Mouse (Mus musculus): Measurements from ENCODE around the gene Gm9844.
"Not testable (repeated sequence)": the region's sequence is repeated elsewhere in the genome, so short reads cannot be mapped to it uniquely, and the experiment has no call there.

The Gm9844 gene

GRCm38 (mm10) chr7:24890281-24891216 is 28.5 kb downstream of the Gm9844 start:
- H3K9me3 ChIP-seq (ENCODE audit: low read length) = no peaks in the 10 kb centered on the region
- peaks cover 72% of the 10 kb centered on the region for H3K4me1 ChIP-seq (replicated peaks; ENCODE audit: low read depth, low read length)
- no peak for TF ChIP-seq POU5F1 (IDR thresholded peaks at IDR 0.05; ENCODE audit: borderline replicate concordance, low read length)
- peak; percentile 100 for TF ChIP-seq CTCF (conservative IDR thresholded peaks at IDR 0.05; ENCODE audit: low read length)
- H3K4me3 ChIP-seq (replicated peaks; ENCODE audit: low read length) = no peak overlapping the region
- H3K36me3 ChIP-seq (ENCODE audit: insufficient read depth, low read length) = peaks cover 60% of the 10 kb centered on the region
- H3K27me3 ChIP-seq (ENCODE audit: insufficient read depth, low read length) = no peaks in the 10 kb centered on the region

DNA sequence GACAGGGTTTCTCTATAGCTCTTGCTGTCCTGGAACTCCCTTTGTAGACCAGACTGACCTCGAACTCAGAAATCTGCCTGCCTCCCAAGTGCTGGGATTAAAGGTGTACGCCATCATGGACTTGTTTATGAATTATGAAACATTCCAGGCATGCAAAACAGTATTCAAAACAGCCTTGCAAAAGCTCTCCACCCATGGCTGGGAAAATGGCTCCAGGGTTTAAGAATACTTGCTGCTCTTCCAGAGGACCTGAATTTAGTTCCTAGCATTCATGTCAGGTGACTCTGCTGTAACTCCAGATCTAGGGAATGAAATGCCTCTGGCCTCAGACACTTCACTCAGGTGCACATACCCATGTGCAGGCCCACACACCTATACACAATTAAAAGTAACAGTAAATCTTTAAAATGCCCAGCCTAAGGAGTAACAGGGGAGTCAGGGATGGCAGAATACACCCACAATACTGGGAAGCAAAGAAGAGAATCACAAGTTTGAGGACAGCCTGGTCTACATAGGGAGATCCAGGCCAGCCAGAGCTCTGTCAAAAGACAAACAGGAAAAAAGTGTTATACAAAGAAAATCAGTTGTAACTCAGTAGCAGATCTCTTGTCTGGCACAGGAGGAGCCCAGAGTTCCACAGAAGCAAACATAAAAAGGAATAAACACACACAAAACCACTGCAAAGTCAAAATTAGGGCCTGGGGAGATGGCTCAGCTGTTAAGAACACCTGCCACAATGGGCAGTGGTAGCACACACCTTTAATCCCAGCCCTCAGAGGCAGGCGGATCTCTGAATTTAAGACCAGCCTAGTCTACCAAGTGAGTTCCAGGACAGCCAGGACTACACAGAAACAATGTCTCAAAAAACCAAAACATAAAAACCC is 29.5 kb downstream of the Gm9844 start:
- TF ChIP-seq CTCF (conservative IDR thresholded peaks at IDR 0.05; ENCODE audit: low read length) = no peak
- no peak for TF ChIP-seq POU5F1 (IDR thresholded peaks at IDR 0.05; ENCODE audit: borderline replicate concordance, low read length)
- no peak for TF ChIP-seq NANOG (IDR thresholded peaks at IDR 0.05; ENCODE audit: borderline replicate concordance, low read length)
- H3K4me3 ChIP-seq (replicated peaks; ENCODE audit: low read length) = no peak overlapping the region
- no peaks in the 10 kb centered on the region for H3K27me3 ChIP-seq (ENCODE audit: insufficient read depth, low read length)
- peaks cover 51% of the 10 kb centered on the region for H3K36me3 ChIP-seq (ENCODE audit: insufficient read depth, low read length)
- H3K9me3 ChIP-seq (ENCODE audit: low read length) = no peaks in the 10 kb centered on the region
- H3K4me1 ChIP-seq (replicated peaks; ENCODE audit: low read depth, low read length) = peaks cover 67% of the 10 kb centered on the region

DNA sequence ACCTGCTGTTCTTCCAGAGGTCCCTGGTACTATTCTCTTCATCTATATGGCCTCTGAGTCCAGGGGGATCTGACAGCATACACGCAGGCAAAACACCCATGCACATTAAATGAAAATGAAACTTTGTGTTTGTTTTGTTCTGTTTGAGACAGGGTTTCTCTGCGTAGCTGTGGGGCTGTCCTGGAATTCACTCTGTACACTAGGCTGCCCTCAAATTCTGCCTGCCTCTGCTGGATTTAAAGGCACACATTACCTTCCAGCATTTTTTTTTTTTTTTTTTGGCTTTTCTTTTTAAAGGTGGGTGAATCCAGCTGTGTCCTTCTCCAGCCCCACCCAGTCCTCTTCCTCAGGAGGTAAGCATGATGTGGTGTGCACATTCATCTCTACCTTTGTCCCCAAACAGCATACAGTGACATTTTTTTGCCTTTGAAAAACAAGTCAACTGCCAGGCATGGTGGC is 30.1 kb downstream of the Gm9844 start:
- TF ChIP-seq CTCF (conservative IDR thresholded peaks at IDR 0.05; ENCODE audit: low read length) = no peak
- no peak for TF ChIP-seq NANOG (IDR thresholded peaks at IDR 0.05; ENCODE audit: borderline replicate concordance, low read length)
- TF ChIP-seq POU5F1 (IDR thresholded peaks at IDR 0.05; ENCODE audit: borderline replicate concordance, low read length) = no peak
- H3K27me3 ChIP-seq (ENCODE audit: insufficient read depth, low read length) = no peaks in the 10 kb centered on the region

DNA sequence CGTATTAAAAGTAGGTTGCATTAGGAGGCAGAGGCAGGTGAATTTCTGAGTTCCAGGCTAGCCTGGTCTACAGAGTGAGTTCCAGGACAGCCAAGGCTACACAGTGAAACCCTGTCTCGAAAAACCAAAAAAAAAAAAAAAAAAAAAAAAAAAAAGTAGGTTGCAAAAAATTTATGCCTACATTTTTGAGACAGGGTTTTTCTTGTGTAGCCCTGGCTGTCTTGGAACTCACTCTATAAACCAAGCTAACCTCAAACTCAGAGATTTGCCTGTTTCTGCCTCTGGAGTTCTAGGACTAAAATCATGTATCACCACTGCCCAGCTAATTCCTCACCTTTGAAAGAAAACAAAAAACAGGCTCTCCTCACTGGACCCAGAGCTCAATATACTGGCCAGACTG is 33.7 kb downstream of the Gm9844 start:
- not testable (repeated sequence) for H3K27me3 ChIP-seq (ENCODE audit: insufficient read depth, low read length)

More for the DNA sequence above, 30.1 kb downstream of the Gm9844 start:
- H3K4me1 ChIP-seq (replicated peaks; ENCODE audit: low read depth, low read length) = peaks cover 63% of the 10 kb centered on the region
- no peak overlapping the region for H3K4me3 ChIP-seq (replicated peaks; ENCODE audit: low read length)
- H3K36me3 ChIP-seq (ENCODE audit: insufficient read depth, low read length) = peaks cover 44% of the 10 kb centered on the region
- no peaks in the 10 kb centered on the region for H3K9me3 ChIP-seq (ENCODE audit: low read length)

DNA sequence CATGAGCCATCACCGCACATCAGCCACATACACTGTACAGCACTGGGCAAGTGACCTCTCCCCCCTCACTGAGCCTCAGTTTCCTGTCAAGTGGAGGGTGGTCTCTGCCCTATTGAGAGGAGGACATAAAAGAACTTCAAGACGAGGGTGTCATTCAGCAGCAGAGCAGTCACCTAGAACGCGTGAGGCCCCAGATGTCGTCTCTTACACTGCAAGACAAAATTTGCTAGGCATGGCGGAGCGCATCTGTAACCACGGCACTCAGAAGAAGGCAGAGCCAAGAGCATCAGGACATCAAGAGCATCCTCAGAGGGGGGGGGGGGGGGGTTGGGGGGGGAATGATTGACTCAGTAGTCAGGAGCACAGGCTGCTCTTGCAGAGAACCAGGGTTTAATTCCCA is 34.3 kb downstream of the Gm9844 start:
- TF ChIP-seq POU5F1 (IDR thresholded peaks at IDR 0.05; ENCODE audit: borderline replicate concordance, low read length) = no peak
- no peak for TF ChIP-seq CTCF (conservative IDR thresholded peaks at IDR 0.05; ENCODE audit: low read length)
- TF ChIP-seq NANOG (IDR thresholded peaks at IDR 0.05; ENCODE audit: borderline replicate concordance, low read length) = no peak
- H3K4me1 ChIP-seq (replicated peaks; ENCODE audit: low read depth, low read length) = peaks cover 61% of the 10 kb centered on the region
- no peak overlapping the region for H3K4me3 ChIP-seq (replicated peaks; ENCODE audit: low read length)
- H3K9me3 ChIP-seq (ENCODE audit: low read length) = no peaks in the 10 kb centered on the region
- H3K36me3 ChIP-seq (ENCODE audit: insufficient read depth, low read length) = peaks cover 3% of the 10 kb centered on the region
- no peaks in the 10 kb centered on the region for H3K27me3 ChIP-seq (ENCODE audit: insufficient read depth, low read length)

More for the DNA sequence above, 33.7 kb downstream of the Gm9844 start:
- peaks cover 62% of the 10 kb centered on the region for H3K4me1 ChIP-seq (replicated peaks; ENCODE audit: low read depth, low read length)
- H3K4me3 ChIP-seq (replicated peaks; ENCODE audit: low read length); H3K9me3 ChIP-seq (ENCODE audit: low read length); H3K36me3 ChIP-seq (ENCODE audit: insufficient read depth, low read length): not testable (repeated sequence)

- Histone ChIP-seq H3K4me3 (replicated peaks; ENCODE audit: low read length) (peak within 1 kb of the TSS; percentile 50), H3K36me3 (ENCODE audit: insufficient read depth, low read length) (no peaks in the 10 kb centered on the region), H3K27me3 (ENCODE audit: insufficient read depth, low read length) (no peaks in the 10 kb centered on the region), H3K4me1 (replicated peaks; ENCODE audit: low read depth, low read length) (peaks cover 59% of the 10 kb centered on the region), H3K9me3 (ENCODE audit: low read length) (no peaks in the 10 kb centered on the region)
- TF ChIP-seq CTCF (conservative IDR thresholded peaks at IDR 0.05; ENCODE audit: low read length) = no peak
- TF ChIP-seq POU5F1 (IDR thresholded peaks at IDR 0.05; ENCODE audit: borderline replicate concordance, low read length) = no peak
- no peak for TF ChIP-seq NANOG (IDR thresholded peaks at IDR 0.05; ENCODE audit: borderline replicate concordance, low read length)
These were observed 35.2 kb downstream of the Gm9844 start, which contains the start of gene Cd79a for GRCm38 (mm10) chr7:24897224-24897623. Gene Cd79a (plus strand): TSS chr7:24897381.

DNA sequence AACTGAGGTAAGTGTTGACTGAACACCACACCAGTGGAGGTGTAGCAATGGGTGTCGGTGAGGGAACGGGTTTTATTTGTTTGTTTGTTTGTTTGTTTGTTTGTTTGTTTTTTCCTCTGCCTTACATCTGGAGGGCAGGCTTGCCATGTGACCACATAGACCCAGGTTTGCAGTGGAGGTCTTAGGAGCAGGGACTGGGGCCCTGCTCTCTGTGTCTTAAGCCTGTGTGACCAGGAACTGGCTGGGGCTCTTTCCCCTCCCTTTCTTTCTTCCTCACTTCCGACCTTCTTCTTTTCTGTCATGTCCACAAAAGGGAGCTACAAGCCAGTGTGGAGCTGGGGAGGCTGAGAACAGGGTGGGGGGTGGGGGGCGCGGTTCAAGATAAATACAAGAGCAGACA is 35.9 kb downstream of the Gm9844 start:
- TF ChIP-seq NANOG (IDR thresholded peaks at IDR 0.05; ENCODE audit: borderline replicate concordance, low read length) (no peak), CTCF (conservative IDR thresholded peaks at IDR 0.05; ENCODE audit: low read length) (no peak)
- no peaks in the 10 kb centered on the region for H3K9me3 ChIP-seq (ENCODE audit: low read length)
- no peak overlapping the region for H3K4me3 ChIP-seq (replicated peaks; ENCODE audit: low read length)
- H3K4me1 ChIP-seq (replicated peaks; ENCODE audit: low read depth, low read length) = peaks cover 56% of the 10 kb centered on the region
- H3K27me3 ChIP-seq (ENCODE audit: insufficient read depth, low read length) = no peaks in the 10 kb centered on the region
- no peaks in the 10 kb centered on the region for H3K36me3 ChIP-seq (ENCODE audit: insufficient read depth, low read length)

- Histone ChIP-seq H3K36me3 (ENCODE audit: insufficient read depth, low read length) (no peaks in the 10 kb centered on the region), H3K4me3 (replicated peaks; ENCODE audit: low read length) (no peak overlapping the region), H3K9me3 (ENCODE audit: low read length) (no peaks in the 10 kb centered on the region), H3K27me3 (ENCODE audit: insufficient read depth, low read length) (no peaks in the 10 kb centered on the region), H3K4me1 (replicated peaks; ENCODE audit: low read depth, low read length) (peaks cover 78% of the 10 kb centered on the region)
- no peak for TF ChIP-seq POU5F1 (IDR thresholded peaks at IDR 0.05; ENCODE audit: borderline replicate concordance, low read length)
- TF ChIP-seq CTCF (conservative IDR thresholded peaks at IDR 0.05; ENCODE audit: low read length) = no peak
- no peak for TF ChIP-seq NANOG (IDR thresholded peaks at IDR 0.05; ENCODE audit: borderline replicate concordance, low read length)
These were observed 39.1 kb downstream of the Gm9844 start for GRCm38 (mm10) chr7:24901114-24901513.

All from E14TG2a.4 (cell line).